Mouse (Mus musculus): ENCODE results near the gene Max. TPM values are rescaled to one million over a fixed set of nuclear protein-coding genes. Genes with fewer than 3 reads are reported as not detected.

The Max gene
- total RNA-seq, 2 experiments from 2014 or later = 38.6 to 69.4 TPM

DNA sequence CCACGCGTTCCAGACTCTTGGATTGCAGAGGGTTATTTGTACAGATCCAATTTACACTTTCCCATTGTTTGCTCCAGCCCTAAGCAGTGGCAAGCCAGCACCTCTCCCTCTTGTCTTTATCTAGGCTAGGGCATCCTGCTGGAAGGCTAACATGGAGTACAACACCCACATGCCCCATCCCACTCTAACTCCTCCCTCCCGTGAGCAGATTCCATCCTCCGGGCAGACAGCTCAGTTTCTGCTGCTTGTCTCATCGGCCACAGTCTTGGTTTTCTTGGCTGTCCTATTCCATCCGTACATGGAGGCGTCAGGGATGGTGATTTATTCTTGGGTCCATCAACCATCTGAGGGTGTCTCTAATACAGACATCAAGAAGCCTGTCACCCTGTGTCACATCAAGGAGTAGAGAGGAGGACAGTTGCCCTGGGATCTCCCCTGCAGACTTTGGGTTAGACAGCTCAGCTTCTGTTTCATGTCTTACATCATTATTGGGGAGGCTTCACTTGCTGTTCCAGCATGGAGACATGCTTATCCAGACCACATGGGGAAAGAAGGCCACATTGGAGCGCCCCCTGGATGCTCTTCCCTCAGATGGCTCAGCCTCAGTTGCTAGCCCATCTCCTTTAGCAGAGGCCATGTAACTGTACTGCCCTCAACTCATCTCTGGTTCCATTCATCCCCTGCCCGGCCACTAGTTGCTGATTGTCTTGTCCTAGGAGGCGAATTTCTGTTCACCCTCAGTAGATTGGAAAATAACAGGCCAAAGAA, 67.0 kb downstream of the Max start:
- ATAC-seq (replicated peaks; ENCODE audit: low FRiP score, poor library complexity, severe bottlenecking) = no peak

GRCm38 (mm10) chr12:76892910-76893695, 68.9 kb downstream of the Max start:
- no peak for ATAC-seq (replicated peaks; ENCODE audit: low FRiP score, poor library complexity, severe bottlenecking)

- no peak for ATAC-seq (replicated peaks; ENCODE audit: low FRiP score, poor library complexity, severe bottlenecking)
These were observed 70.8 kb downstream of the Max start for GRCm38 (mm10) chr12:76891160-76891559.

DNA sequence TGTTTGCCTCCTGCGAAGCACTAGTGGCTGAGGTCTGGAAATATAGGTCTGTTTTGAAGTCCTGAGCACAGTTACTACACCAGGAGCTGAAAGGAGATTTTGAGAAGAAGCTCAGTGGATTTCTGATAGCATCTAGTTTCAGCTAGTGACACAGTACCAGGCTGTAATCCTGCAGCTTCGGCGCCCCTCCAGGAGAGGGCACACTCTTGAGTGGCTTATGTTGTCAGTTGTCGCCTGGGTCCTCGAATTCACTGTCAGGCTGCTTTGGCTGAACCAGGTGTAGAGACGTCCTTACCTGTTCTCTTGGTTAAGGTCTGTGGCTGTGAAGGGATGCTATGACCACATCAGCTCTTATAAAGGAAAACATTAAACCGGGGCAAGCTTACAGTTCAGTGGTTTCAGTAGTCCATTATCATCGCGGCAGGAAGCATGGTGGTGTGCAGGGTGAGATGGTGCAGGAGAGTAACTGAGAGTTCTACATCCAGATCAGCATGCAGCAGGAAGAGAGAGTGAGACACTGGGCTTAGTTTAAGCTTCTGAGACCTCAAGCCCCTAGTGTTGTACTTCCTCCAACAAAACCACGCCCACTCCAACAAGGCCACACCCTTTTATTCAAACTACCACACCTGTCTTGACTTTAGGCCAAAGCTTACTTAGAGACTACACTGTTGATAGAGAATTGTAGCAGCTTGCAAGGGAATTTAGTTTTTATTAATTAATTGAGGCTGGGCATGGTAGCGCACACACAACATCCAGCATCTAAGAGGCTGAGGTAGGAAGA, 72.4 kb downstream of the Max start:
- no peak for ATAC-seq (replicated peaks; ENCODE audit: low FRiP score, poor library complexity, severe bottlenecking)

DNA sequence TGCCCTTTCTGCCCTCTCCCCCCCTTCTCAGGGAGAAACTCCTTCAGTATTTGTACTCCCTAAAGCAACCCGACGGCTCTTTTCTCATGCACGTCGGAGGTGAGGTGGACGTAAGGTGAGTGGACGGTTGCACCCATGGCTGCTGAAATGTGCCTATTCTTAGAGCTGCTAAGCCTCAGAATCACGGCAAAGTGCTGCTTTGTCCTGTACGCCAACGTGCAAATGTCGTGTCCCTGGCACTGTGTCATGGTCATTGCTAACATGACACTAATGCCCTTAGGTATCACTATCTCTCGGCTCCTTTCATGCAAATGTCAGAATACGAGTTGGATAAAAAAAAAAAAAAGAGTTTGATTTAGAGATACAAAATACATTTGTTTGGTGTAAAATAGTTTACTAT, 74.1 kb downstream of the Max start:
- no peak for ATAC-seq (replicated peaks; ENCODE audit: low FRiP score, poor library complexity, severe bottlenecking)

Other genes starting within 250 kb of the Max start
- gene Churc1, start 196.7 kb downstream of the Max start, total RNA-seq (2015; ENCODE audit: low replicate concordance) = 28.5 and 66.0 TPM in 2 replicates
- gene Churc1, start 196.7 kb downstream of the Max start, total RNA-seq (2017; ENCODE audit: low replicate concordance) = 24.4 and 42.7 TPM in 2 replicates
- 51.9 and 77.1 TPM in 2 replicates for gene Fntb, start 196.6 kb downstream of the Max start, total RNA-seq (2015; ENCODE audit: low replicate concordance)
- gene Fntb, start 196.6 kb downstream of the Max start, total RNA-seq (2017; ENCODE audit: low replicate concordance) = 21.3 and 47.2 TPM in 2 replicates
- gene Gpx2, start 166.6 kb downstream of the Max start, total RNA-seq (2015; ENCODE audit: low replicate concordance) = 1.3 TPM in 1 of 2 replicates, not detected in the other
- gene Gpx2, start 166.6 kb downstream of the Max start, total RNA-seq (2017; ENCODE audit: low replicate concordance) = not detected in 2 replicates
- 0.36 TPM in 1 of 2 replicates, not detected in the other for gene Rab15, start 139.3 kb downstream of the Max start, total RNA-seq (2015; ENCODE audit: low replicate concordance)
- gene Rab15, start 139.3 kb downstream of the Max start, total RNA-seq (2017; ENCODE audit: low replicate concordance) = not detected in 2 replicates